Mouse (Mus musculus) v-Abl transformed pro-B cells (cell line): ENCODE results near the gene Tbx22.

Source experiments
- in situ Hi-C, 2 experiments: fragments of 400-800 bp; cut with MboI; formaldehyde crosslinking; loops; one replicate each; pipeline ENCODE4 v1.15.1; 2025; ENCODE audit not compliant: unreplicated experiment in 2 of 2

Tbx22 gene

GRCm38 (mm10) chrX:107667664-107668063 is at the start of gene Tbx22:
Gene Tbx22 (plus strand): TSS chrX:107667964.
- in situ Hi-C loops = no loop called here

- in situ Hi-C loops = no loop called here
Measured at GRCm38 (mm10) chrX:107668677-107669076, 913 bp downstream of the Tbx22 start.

DNA sequence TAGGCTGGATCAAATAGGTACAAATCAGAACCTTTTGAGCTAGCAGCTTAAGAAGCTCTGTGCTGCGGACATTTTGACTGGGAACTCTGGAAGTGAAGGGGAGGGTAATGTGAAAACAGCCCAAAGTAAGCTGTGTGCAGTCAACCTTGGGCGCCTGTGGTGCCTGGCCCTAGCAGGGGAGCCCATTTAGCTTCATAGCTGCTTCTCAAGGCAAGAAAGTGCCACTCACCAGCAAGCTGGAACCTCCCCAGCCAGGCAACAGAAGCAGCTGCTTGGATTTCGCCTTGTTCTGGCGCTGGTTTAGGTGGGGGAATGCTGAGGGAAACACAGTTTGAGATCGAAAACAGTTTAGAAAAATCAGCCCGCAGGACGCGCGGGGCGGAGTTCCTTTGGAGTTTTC is 11.4 kb downstream of the Tbx22 start:
- in situ Hi-C loops = no loop called here

- in situ Hi-C loops = no loop called here
Measured at GRCm38 (mm10) chrX:107708584-107708983, 40.8 kb downstream of the Tbx22 start.

DNA sequence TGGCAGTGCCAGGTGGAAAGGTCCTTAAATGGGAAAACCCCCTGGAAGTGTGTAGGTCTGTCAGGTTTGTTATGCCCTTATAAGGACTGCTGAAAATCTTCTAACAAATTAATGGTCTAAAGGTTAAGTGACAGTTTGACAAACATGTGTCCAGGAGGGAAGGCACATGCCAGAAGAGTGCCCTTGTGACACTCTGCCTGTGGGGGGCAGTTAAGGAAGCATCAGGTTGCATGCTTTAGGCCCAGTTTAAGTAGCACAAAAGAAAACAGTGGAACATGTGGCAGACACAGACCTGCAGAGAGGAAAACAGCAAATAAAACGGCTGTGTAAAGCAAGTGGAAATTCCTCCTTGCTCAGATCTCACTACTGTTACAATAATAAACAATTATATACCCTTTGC is 55.8 kb downstream of the Tbx22 start:
- in situ Hi-C loops = no loop called here
